Mouse (Mus musculus): ENCODE results near the gene F8. TPM values are rescaled to one million over a fixed set of nuclear protein-coding genes. Genes with fewer than 3 reads are reported as not detected.
"Not testable (repeated sequence)": the region's sequence is repeated elsewhere in the genome, so short reads cannot be mapped to it uniquely, and the experiment has no call there.

Gene F8
- 1 to 10 TPM; 1.9 to 2.0 TPM for total RNA-seq (2021)
- long read RNA-seq, experiment 1 = 0 reads
- long read RNA-seq, experiment 2 = 0 reads

- no peak for TF ChIP-seq CTCF (conservative IDR thresholded peaks at IDR 0.05)
- peak; percentile 32 to 70 for DNase-seq (ENCODE audit: low spot score in 2 of 2)
- H3K27ac ChIP-seq = peak within 1 kb of the TSS; percentile 92
- peak within 1 kb of the TSS; percentile 74 for H3K4me3 ChIP-seq
Observed at GRCm38 (mm10) chrX:75382195-75382771, at the start of gene F8, which contains the start of gene Fundc2. Gene F8 (minus strand): TSS chrX:75382615. Gene Fundc2 (plus strand): TSS chrX:75382399.

- H3K27ac ChIP-seq = peak within 1 kb of the TSS; percentile 88
- TF ChIP-seq CTCF (conservative IDR thresholded peaks at IDR 0.05) = no peak; the same call in 1 of the 2 replicates
- DNase-seq (ENCODE audit: low spot score in 2 of 2) = peak; percentile 77 to 87
- peak within 1 kb of the TSS; percentile 71 for H3K4me3 ChIP-seq
Observed at GRCm38 (mm10) chrX:75415936-75416785, 33.7 kb upstream of the F8 start, which contains the start of the genes Cmc4, Mtcp1 and Brcc3. Gene Cmc4 (minus strand): TSS chrX:75416584. Gene Mtcp1 (minus strand): TSS chrX:75416588. Gene Brcc3 (plus strand): TSS chrX:75416628.

- Histone ChIP-seq H3K4me3 (no peak overlapping the region), H3K27ac (no peak overlapping the region)
- DNase-seq (ENCODE audit: low spot score in 2 of 2) = no peak
- TF ChIP-seq CTCF (conservative IDR thresholded peaks at IDR 0.05) = no peak
Observed at GRCm38 (mm10) chrX:75409711-75410110, 27.3 kb upstream of the F8 start.

GRCm38 (mm10) chrX:75403350-75403749 lies 20.9 kb upstream of the F8 start:
- Histone ChIP-seq H3K27ac (no peak overlapping the region), H3K4me3 (no peak overlapping the region)
- DNase-seq (ENCODE audit: low spot score in 2 of 2) = no peak
- TF ChIP-seq CTCF (conservative IDR thresholded peaks at IDR 0.05) = no peak

- no peak overlapping the region for H3K4me3 ChIP-seq
- no peak overlapping the region for H3K27ac ChIP-seq
- TF ChIP-seq CTCF (conservative IDR thresholded peaks at IDR 0.05) = no peak
- DNase-seq (ENCODE audit: low spot score in 2 of 2) = no peak
Observed at GRCm38 (mm10) chrX:75402668-75403067, 20.3 kb upstream of the F8 start.

GRCm38 (mm10) chrX:75399471-75399870 lies 17.1 kb upstream of the F8 start:
- no peak overlapping the region for H3K4me3 ChIP-seq
- no peak for DNase-seq (ENCODE audit: low spot score in 2 of 2)
- no peak for TF ChIP-seq CTCF (conservative IDR thresholded peaks at IDR 0.05)
- H3K27ac ChIP-seq = no peak overlapping the region

GRCm38 (mm10) chrX:75381699-75382098 lies 716 bp downstream of the F8 start:
- DNase-seq (ENCODE audit: low spot score in 2 of 2) = no peak
- Histone ChIP-seq H3K27ac (peak overlapping the region; percentile 92), H3K4me3 (peak overlapping the region; percentile 74)
- no peak for TF ChIP-seq CTCF (conservative IDR thresholded peaks at IDR 0.05)

GRCm38 (mm10) chrX:75381176-75381575 lies 1.2 kb downstream of the F8 start:
- no peak for TF ChIP-seq CTCF (conservative IDR thresholded peaks at IDR 0.05)
- Histone ChIP-seq H3K4me3 (no peak overlapping the region), H3K27ac (no peak overlapping the region)
- no peak for DNase-seq (ENCODE audit: low spot score in 2 of 2)

- no peak for TF ChIP-seq CTCF (conservative IDR thresholded peaks at IDR 0.05)
- no peak for DNase-seq (ENCODE audit: low spot score in 2 of 2)
- Histone ChIP-seq H3K4me3 (no peak overlapping the region), H3K27ac (no peak overlapping the region)
Observed at GRCm38 (mm10) chrX:75376815-75377214, 5.6 kb downstream of the F8 start.

- Histone ChIP-seq H3K27ac (no peak overlapping the region), H3K4me3 (no peak overlapping the region)
- TF ChIP-seq CTCF (conservative IDR thresholded peaks at IDR 0.05) = no peak
- no peak for DNase-seq (ENCODE audit: low spot score in 2 of 2)
Observed at GRCm38 (mm10) chrX:75372666-75373425, 9.6 kb downstream of the F8 start.

- no peak for TF ChIP-seq CTCF (conservative IDR thresholded peaks at IDR 0.05)
- DNase-seq (ENCODE audit: low spot score in 2 of 2) = no peak
- no peak overlapping the region for H3K27ac ChIP-seq
- H3K4me3 ChIP-seq = no peak overlapping the region
Observed at GRCm38 (mm10) chrX:75370197-75370596, 12.2 kb downstream of the F8 start.

GRCm38 (mm10) chrX:75323556-75323955 lies 58.9 kb downstream of the F8 start:
- H3K4me3 ChIP-seq = no peak overlapping the region
- no peak for TF ChIP-seq CTCF (conservative IDR thresholded peaks at IDR 0.05)
- no peak overlapping the region for H3K27ac ChIP-seq
- no peak for DNase-seq (ENCODE audit: low spot score in 2 of 2)

GRCm38 (mm10) chrX:75271676-75272075 lies 110.7 kb downstream of the F8 start:
- H3K4me3 ChIP-seq = no peak overlapping the region
- H3K27ac ChIP-seq = no peak overlapping the region
- DNase-seq (ENCODE audit: low spot score in 2 of 2) = no peak
- TF ChIP-seq CTCF (conservative IDR thresholded peaks at IDR 0.05) = peak; percentile 33

- H3K4me3 ChIP-seq; DNase-seq (ENCODE audit: low spot score in 2 of 2); H3K27ac ChIP-seq: not testable (repeated sequence)
Observed at GRCm38 (mm10) chrX:75233603-75234376, 148.6 kb downstream of the F8 start.
